Mouse (Mus musculus) hindbrain, embryonic 15.5 days (tissue): ENCODE results near the gene Fam186b. TPM values are rescaled to one million over a fixed set of nuclear protein-coding genes. Genes with fewer than 3 reads are reported as not detected.
"Not testable (repeated sequence)": the region's sequence is repeated elsewhere in the genome, so short reads cannot be mapped to it uniquely, and the experiment has no call there.

ENCODE experiments used
- ATAC-seq: fragments of 200-750 bp; cut with Nextera tagmentation; 2 replicates; pipeline ENCODE4 v1.8.0; 2017; ENCODE audit warnings: low read depth, moderate number of reproducible peaks, moderate TSS enrichment; ENCODE audit not compliant: low FRiP score
- H3K27ac ChIP-seq: fragments of 300-500 bp; sonication (generic); replicated peaks from 2 replicates; pipeline ENCODE4 v1.5.1; 2015; ENCODE audit warnings: mild to moderate bottlenecking, inconsistent platforms
- H3K27me3 ChIP-seq: fragments of 300-500 bp; sonication (generic); 2 replicates; pipeline ENCODE4 v1.6.1; 2015; ENCODE audit warnings: control low read depth, inconsistent platforms
- H3K36me3 ChIP-seq: fragments of 300-500 bp; sonication (generic); 2 replicates; pipeline ENCODE4 v1.6.1; 2015; ENCODE audit warnings: control low read depth, inconsistent platforms
- H3K4me1 ChIP-seq: fragments of 300-500 bp; sonication (generic); replicated peaks from 2 replicates; pipeline ENCODE4 v1.6.1; 2015; ENCODE audit warnings: control low read depth, inconsistent platforms
- H3K4me2 ChIP-seq: fragments of 300-500 bp; sonication (generic); 2 replicates; pipeline ENCODE4 v1.6.1; 2015; ENCODE audit warnings: moderate library complexity, mild to moderate bottlenecking, inconsistent platforms
- H3K4me3 ChIP-seq: fragments of 300-500 bp; sonication (generic); 2 replicates; pipeline ENCODE4 v1.5.1; 2015; ENCODE audit warnings: mild to moderate bottlenecking, inconsistent platforms
- H3K9ac ChIP-seq: fragments of 300-500 bp; sonication (generic); 2 replicates; pipeline ENCODE4 v1.6.1; 2015; ENCODE audit warnings: inconsistent platforms
- H3K9me3 ChIP-seq: fragments of 300-500 bp; sonication (generic); 2 replicates; pipeline ENCODE4 v1.6.1; 2016; ENCODE audit warnings: control low read depth, inconsistent platforms
- WGBS: fragments of 180-500 bp; shearing (Covaris S2); methylation state at CpG from one replicate; pipeline ENCODE4 v1.1.7; 2015; 5-methylcytosine and 5-hydroxymethylcytosine counted together
- polyA plus RNA-seq: library from polyadenylated mRNA; unstranded; fragments of >200 nt; fragmentation: Nextera tagmentation; extraction: Ambion mirVana; gene quantifications from 2 replicates; pipeline ENCODE4 v1.2.1, GENCODE M21; 2015

Fam186b gene
- polyA plus RNA-seq, 1 experiment from 2014 or later = 0.86 TPM

- WGBS = 94% methylated on average over 6 of the region's 6 CpGs
- Histone ChIP-seq H3K36me3 (no peaks in the 10 kb centered on the region), H3K4me1 (peaks cover 20% of the 10 kb centered on the region), H3K27me3 (no peaks in the 10 kb centered on the region), H3K9me3 (no peaks in the 10 kb centered on the region), H3K9ac (no peak overlapping the region), H3K27ac (no peak overlapping the region), H3K4me2 (no peak overlapping the region), H3K4me3 (no peak overlapping the region)
- no peak for ATAC-seq
These were observed 41.9 kb downstream of the Fam186b start for GRCm38 (mm10) chr15:99253772-99254171.

- WGBS = 43% methylated on average over 2 of the region's 2 CpGs
- not testable (repeated sequence) for H3K9me3 ChIP-seq, H3K9ac ChIP-seq, H3K4me3 ChIP-seq, H3K27ac ChIP-seq, H3K36me3 ChIP-seq, ATAC-seq, H3K27me3 ChIP-seq
- H3K4me1 ChIP-seq = peaks cover 20% of the 10 kb centered on the region
- peak overlapping the region; percentile 91 for H3K4me2 ChIP-seq
These were observed 42.6 kb downstream of the Fam186b start for GRCm38 (mm10) chr15:99253175-99253479.

DNA sequence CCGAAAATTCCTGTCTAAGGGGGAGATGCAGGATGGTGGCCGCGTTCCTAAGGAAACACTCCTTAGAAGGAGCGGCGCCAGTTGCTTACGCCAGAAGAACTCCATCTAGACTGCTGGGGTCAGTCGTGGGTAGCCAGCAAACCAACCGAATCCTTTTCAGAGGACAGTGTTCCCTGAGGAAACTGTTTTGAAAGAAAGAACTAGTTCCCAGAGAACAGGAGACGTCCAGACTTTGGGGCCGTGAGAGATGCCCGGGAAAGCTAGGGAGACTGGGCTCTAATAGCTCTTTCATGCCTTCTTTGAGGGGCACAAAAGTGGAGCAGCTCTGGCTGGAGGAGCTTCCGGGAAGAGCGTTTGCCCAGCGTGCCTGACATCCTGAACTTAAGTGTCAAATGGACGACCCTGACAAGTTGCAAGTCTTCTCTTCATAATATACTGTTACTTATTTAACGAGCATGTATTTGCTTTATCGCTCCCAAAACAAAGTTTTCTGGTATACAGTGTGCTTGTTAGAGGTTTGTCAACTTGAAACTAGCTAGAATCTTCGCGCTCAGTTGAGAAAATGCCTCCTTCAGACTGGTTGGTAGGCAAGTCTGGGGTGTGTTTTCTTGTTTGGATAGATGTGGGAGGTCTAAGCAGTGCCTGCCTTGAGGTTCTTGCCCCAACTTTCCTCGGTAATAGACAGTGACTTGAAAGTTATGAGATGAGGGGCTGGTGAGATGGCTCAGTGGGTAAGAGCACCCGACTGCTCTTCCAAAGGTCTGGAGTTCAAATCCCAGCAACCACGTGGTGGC lies 43.1 kb downstream of the Fam186b start:
- ATAC-seq = peak; percentile 59
- Histone ChIP-seq H3K9ac (peak overlapping the region; percentile 50), H3K9me3 (no peaks in the 10 kb centered on the region), H3K4me1 (peaks cover 20% of the 10 kb centered on the region), H3K27me3 (no peaks in the 10 kb centered on the region), H3K4me3 (peak overlapping the region; percentile 53), H3K4me2 (peak overlapping the region; percentile 91), H3K27ac (peak overlapping the region; percentile 93), H3K36me3 (peaks cover 9% of the 10 kb centered on the region)
- 4% methylated on average over 22 of the region's 22 CpGs for WGBS

DNA sequence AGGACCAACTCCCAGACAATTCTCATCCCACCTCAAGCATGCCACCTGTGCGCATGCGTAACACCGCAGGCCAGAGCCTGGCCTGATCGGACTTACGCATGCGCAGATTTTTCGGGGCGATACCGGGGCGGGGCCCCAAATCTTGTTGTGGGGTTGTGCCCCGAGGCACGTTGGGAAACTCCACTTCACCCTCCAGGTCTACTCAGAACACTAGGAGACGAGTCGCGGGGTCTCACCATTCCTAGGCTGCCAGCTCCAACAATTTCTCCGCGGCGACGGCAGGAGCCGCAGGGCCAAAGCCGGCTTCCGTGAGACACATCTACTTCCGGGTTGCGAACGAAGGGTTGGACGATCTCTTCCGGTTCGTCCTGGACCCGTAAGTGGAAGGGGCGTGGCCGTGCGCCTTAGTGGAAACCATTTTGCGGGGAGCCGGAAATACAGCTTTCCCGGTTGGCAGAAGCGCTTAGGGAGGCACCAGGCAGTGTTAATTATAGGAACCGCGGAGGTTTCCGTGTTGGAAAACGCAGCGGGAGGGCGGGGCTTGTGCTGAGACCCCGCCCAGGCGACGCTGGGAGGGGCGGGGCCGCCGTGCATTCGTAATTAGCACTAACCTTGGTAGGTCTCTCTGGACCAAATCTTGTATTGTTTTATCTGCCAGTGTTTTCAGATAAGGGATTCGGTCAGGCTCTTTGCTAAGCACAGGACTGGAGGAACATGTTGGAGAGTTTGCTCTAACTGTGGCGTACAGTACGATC lies 43.9 kb downstream of the Fam186b start, which contains the start of gene Mcrs1:
Gene Mcrs1, minus strand, starts transcription at position 336 of the 755 bp plus-strand sequence.
- Histone ChIP-seq H3K27ac (peak within 1 kb of the TSS; percentile 93), H3K27me3 (no peaks in the 10 kb centered on the region), H3K9me3 (no peaks in the 10 kb centered on the region), H3K4me2 (peak within 1 kb of the TSS; percentile 91), H3K36me3 (peaks cover 16% of the 10 kb centered on the region), H3K4me1 (peaks cover 20% of the 10 kb centered on the region), H3K4me3 (peak within 1 kb of the TSS; percentile 53), H3K9ac (peak within 1 kb of the TSS; percentile 59)
- ATAC-seq = peak; percentile 94
- WGBS = under 1% methylated on average over 52 of the region's 52 CpGs

- Histone ChIP-seq H3K4me3 (peak overlapping the region; percentile 53), H3K4me1 (peaks cover 20% of the 10 kb centered on the region), H3K36me3 (peaks cover 21% of the 10 kb centered on the region), H3K9ac (peak overlapping the region; percentile 59), H3K4me2 (peak overlapping the region; percentile 91), H3K27ac (peak overlapping the region; percentile 75)
- H3K9me3 ChIP-seq, H3K27me3 ChIP-seq, ATAC-seq: not testable (repeated sequence)
- 1% methylated on average over 14 of the region's 15 CpGs for WGBS
These were observed 44.6 kb downstream of the Fam186b start for GRCm38 (mm10) chr15:99251111-99251510.

DNA sequence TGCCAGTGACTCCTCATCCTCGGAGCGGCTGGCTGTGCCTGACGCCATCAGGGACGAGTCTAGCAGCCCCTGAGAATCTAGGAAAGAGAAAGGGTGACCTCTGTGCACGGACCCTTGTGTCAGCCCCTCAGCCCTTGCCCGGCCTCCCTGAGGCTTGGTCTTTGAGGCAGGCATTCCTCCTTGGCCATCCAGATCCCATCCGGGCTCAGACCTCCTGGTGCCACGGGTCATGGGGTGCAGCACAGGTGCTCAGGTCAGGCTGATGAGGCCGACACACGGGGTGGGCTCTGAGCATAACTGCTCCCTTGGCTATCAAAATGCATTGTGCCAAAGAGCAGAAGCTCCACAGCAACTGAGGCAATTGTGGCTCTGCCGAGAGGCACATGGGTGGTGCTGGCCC lies 45.8 kb downstream of the Fam186b start:
- Histone ChIP-seq H3K9ac (no peak overlapping the region), H3K27ac (no peak overlapping the region), H3K27me3 (no peaks in the 10 kb centered on the region), H3K36me3 (peaks cover 30% of the 10 kb centered on the region), H3K4me3 (no peak overlapping the region), H3K9me3 (no peaks in the 10 kb centered on the region), H3K4me1 (peaks cover 20% of the 10 kb centered on the region), H3K4me2 (no peak overlapping the region)
- 94% methylated on average over 11 of the region's 11 CpGs for WGBS
- no peak for ATAC-seq

- no peak for ATAC-seq
- H3K9me3 ChIP-seq = no peaks in the 10 kb centered on the region
- H3K9ac ChIP-seq = no peak overlapping the region
- WGBS = 88% methylated on average over 9 of the region's 9 CpGs
- H3K27ac ChIP-seq = no peak overlapping the region
- H3K36me3 ChIP-seq = peaks cover 38% of the 10 kb centered on the region
- no peak overlapping the region for H3K4me3 ChIP-seq
- H3K4me1 ChIP-seq = peaks cover 20% of the 10 kb centered on the region
- no peaks in the 10 kb centered on the region for H3K27me3 ChIP-seq
- no peak overlapping the region for H3K4me2 ChIP-seq
These were observed 46.7 kb downstream of the Fam186b start for GRCm38 (mm10) chr15:99248972-99249371.

DNA sequence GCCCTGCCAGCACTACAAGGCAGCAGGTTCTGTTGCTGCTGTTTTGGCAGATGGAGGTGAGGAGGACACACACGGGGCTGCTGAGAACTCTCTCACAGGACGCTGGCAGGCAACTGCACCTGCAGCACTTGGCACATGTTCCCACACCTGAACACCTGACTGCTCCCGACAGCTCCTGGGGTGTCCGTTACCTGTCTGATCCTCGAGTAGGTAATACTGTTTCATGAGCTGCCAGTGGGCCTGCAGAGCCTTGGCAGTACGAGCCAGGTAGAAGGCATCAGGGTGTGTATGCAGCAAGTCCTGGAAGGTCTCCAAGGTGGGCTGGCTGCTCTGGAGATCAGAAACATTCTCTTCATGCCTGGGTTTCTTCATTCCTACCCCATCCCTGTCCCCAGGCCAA lies 49.0 kb downstream of the Fam186b start:
- not testable (repeated sequence) for H3K9ac ChIP-seq, H3K27me3 ChIP-seq, H3K9me3 ChIP-seq, H3K4me1 ChIP-seq, H3K4me2 ChIP-seq, H3K27ac ChIP-seq, ATAC-seq, H3K4me3 ChIP-seq
- WGBS = 95% methylated on average over 6 of the region's 6 CpGs
- peaks cover 56% of the 10 kb centered on the region for H3K36me3 ChIP-seq

DNA sequence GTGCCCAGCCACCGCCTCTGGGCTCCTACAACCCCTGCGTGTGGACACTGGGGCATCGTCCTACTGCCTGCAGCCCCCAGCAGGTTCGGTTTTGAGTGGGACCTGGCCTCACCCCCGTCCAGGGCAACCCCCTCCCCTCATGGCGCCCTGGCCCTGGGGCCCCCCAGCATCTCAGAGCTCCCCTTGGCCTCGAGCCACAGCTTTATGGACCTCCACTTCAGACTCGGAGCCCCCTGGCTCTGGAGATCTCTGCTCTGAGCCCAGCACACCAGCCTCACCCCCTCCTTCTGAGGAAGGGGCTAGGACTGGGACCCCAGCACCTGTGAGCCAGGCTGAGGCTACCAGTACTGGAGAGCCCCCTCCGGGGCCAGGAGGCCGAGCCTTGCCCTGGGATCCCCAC lies 53.6 kb downstream of the Fam186b start:
- Histone ChIP-seq H3K27me3 (no peaks in the 10 kb centered on the region), H3K4me1 (no peaks in the 10 kb centered on the region), H3K27ac (no peak overlapping the region), H3K4me2 (no peak overlapping the region), H3K9me3 (no peaks in the 10 kb centered on the region), H3K9ac (no peak overlapping the region), H3K36me3 (peaks cover 45% of the 10 kb centered on the region), H3K4me3 (no peak overlapping the region)
- 88% methylated on average over 10 of the region's 10 CpGs for WGBS
- peak; percentile 28; the same call in 1 of the 2 replicates for ATAC-seq

DNA sequence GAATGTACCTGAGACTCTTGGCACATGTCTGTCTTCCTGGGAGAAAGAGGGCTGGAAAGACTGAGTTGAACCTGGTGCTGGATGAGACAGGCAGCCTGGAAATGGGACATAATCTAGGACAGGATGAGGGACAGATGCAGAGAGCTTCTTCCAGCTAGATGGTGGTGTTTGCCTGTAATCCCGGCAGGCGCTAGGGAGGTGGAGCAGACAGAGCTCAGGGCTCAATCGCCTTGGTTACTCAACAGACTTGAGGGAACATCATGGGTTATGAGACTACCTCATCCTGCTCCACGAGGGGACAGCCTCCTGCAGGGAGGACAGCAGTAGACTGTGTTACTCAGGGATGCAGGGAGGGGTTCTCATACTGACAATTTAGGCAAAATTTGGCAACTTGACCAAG lies 54.4 kb downstream of the Fam186b start:
- ATAC-seq = no peak
- Histone ChIP-seq H3K4me1 (no peaks in the 10 kb centered on the region), H3K27ac (no peak overlapping the region), H3K9ac (no peak overlapping the region), H3K36me3 (peaks cover 40% of the 10 kb centered on the region), H3K27me3 (no peaks in the 10 kb centered on the region), H3K4me2 (no peak overlapping the region), H3K9me3 (no peaks in the 10 kb centered on the region), H3K4me3 (no peak overlapping the region)
- WGBS = 75% methylated on average over 4 of the region's 4 CpGs

GRCm38 (mm10) chr15:99240129-99240528 lies 55.6 kb downstream of the Fam186b start:
- H3K36me3 ChIP-seq = peaks cover 29% of the 10 kb centered on the region
- ATAC-seq = no peak
- no peak overlapping the region for H3K4me3 ChIP-seq
- H3K4me1 ChIP-seq = no peaks in the 10 kb centered on the region
- no peak overlapping the region for H3K9ac ChIP-seq
- H3K4me2 ChIP-seq = no peak overlapping the region
- WGBS = 75% methylated on average over 4 of the region's 4 CpGs
- no peak overlapping the region for H3K27ac ChIP-seq
- H3K27me3 ChIP-seq = no peaks in the 10 kb centered on the region
- H3K9me3 ChIP-seq = no peaks in the 10 kb centered on the region

DNA sequence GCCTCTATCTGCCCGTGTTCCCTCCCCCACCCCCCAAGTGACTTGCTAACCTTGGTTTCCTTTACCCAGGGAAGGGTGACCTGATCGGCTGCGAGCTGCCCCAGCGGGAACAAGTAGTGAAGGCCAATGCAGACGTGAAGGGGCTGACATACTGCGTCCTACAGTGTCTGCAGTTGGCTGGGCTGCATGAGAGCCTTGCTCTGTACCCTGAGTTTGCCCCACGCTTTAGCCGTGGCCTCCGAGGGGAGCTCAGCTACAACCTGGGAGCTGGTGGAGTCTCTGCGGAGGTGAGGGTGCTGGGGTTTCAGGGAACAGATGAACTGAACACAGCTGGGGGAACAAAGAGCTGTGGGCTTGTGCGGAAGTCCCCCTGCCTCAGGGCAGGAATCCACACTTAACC lies 57.7 kb downstream of the Fam186b start:
- Histone ChIP-seq H3K27me3 (no peaks in the 10 kb centered on the region), H3K9me3 (no peaks in the 10 kb centered on the region), H3K4me2 (no peak overlapping the region), H3K9ac (no peak overlapping the region), H3K27ac (no peak overlapping the region), H3K4me1 (no peaks in the 10 kb centered on the region), H3K36me3 (peaks cover 12% of the 10 kb centered on the region; the same call in 1 of the 2 replicates), H3K4me3 (no peak overlapping the region)
- WGBS = 65% methylated on average over 11 of the region's 11 CpGs
- ATAC-seq = no peak
